ENCODE assay signal across 43 mouse cellular contexts in the genomic region with DNA sequence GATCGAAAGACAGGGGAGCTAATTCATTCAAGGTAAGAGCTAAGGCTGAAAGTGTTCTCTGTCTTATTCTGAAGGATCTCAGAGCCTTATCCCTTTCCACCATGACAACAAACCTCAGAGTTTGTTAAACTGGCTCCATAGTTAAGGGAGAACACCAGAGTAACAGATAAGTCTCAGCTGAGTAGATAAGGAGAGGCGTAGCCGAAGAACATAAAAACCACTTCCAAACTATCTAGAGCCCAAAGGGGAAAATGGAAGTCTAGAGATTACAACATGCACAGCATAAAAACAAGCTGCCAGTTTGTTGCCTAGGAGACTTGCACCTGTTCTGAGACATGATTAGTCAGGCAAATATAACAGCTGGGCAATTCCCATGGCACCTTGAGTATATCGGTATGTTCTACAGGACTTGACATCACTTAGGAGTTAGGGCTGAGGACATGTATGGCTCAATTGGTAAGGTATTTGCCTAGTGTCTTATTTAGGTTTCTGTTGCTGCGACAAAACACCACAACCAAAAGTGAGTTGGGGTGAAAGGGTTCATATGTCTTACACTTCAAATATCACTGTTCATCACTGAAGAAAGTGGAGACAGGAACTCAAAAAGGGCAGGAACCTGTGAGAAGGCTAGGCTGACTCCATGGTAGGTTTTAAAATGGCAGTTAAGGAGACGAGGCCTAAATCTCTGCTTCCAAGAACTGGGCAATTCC. TPM values are rescaled to one million over a fixed set of nuclear protein-coding genes. Genes with fewer than 3 reads are reported as not detected.
DNase-seq lines count a peak whose midpoint lies in the region; ATAC-seq and TF ChIP-seq lines count a peak whose summit lies in the region.
"Had no signal": no experiment of that assay in that cellular context is flagged by ENCODE, and none has a peak within 500 bp of the region (broad histone marks: within the 10 kb centered on the region; RNA-seq: fewer than 3 reads in every experiment).

No protein-coding gene starts in this region.

- H3ac ChIP-seq in C2C12 (ENCODE audit: control insufficient read depth, insufficient read length, low read depth), result no peak overlapping the region

- no peak overlapping the region for H3K4me3 ChIP-seq in C2C12 (ENCODE audit: insufficient read depth, poor library complexity, severe bottlenecking)
- no peak overlapping the region for H3K4me3 ChIP-seq in small intestine, adult 2 months (ENCODE audit: low read depth, low read length)
- H3K4me3 ChIP-seq: embryonic facial prominence, embryonic 12.5 days; erythroblast, embryonic 14.5 days; heart, adult 2 months; heart, embryonic 12.5 days; hindbrain, embryonic 15.5 days; kidney, embryonic 15.5 days; layer of hippocampus, adult 2 months; left cerebral cortex, adult 2 months; limb, embryonic 13.5 days; midbrain, embryonic 10.5 days had no signal

- peaks cover 19% of the 10 kb centered on the region for H3K4me1 ChIP-seq in small intestine, adult 2 months (ENCODE audit: control insufficient read depth, insufficient read depth, insufficient read length, low read length)
- H3K4me1 ChIP-seq: embryonic facial prominence, embryonic 12.5 days; heart, embryonic 12.5 days; hindbrain, embryonic 15.5 days; kidney, embryonic 15.5 days; limb, embryonic 13.5 days; midbrain, embryonic 10.5 days had no signal

- DNase-seq in A20 (ENCODE audit: low read depth, low spot score), result peak; percentile 64
- no peak for DNase-seq in spleen, postnatal 10 days (ENCODE audit: low spot score in 2 of 2)
- DNase-seq: adrenal gland, postnatal 14 days; cerebellum, adult 18-20 months; cerebellum, postnatal 10 days; heart, adult 2 months; kidney, adult 18-20 months; kidney, postnatal 25 days; lung, adult 18-20 months; lung, postnatal 4 days; retina, postnatal 1 day; right cerebral cortex, postnatal 14 days; thymus, adult 2 months; thymus, postnatal 4 days had no signal

- no peak for TF ChIP-seq CTCF in C2C12 (IDR thresholded peaks at IDR 0.05; ENCODE audit: control insufficient read depth, insufficient read depth, insufficient read length)
- no peak for TF ChIP-seq CTCF in small intestine, adult 2 months (IDR thresholded peaks at IDR 0.05; ENCODE audit: extremely low read depth, insufficient read length, insufficient replicate concordance, low read depth, low read length)

- no peaks in the 10 kb centered on the region for H3K79me3 ChIP-seq in C2C12 (ENCODE audit: low read depth)

- peak overlapping the region; percentile 46; the same call in 1 of the 2 replicates for H3K27ac ChIP-seq in small intestine, adult 2 months (ENCODE audit: insufficient read depth, low read depth, low read length)
- H3K27ac ChIP-seq: embryonic facial prominence, embryonic 12.5 days; heart, adult 2 months; hindbrain, embryonic 15.5 days; kidney, embryonic 15.5 days; layer of hippocampus, adult 2 months; limb, embryonic 13.5 days; midbrain, embryonic 10.5 days; stomach, postnatal 0 days had no signal

- ATAC-seq in common myeloid progenitor, adult 5-6 weeks (replicated peaks; ENCODE audit: low read depth, poor library complexity, severe bottlenecking), result peak; percentile 33; the same call in 1 of the 2 replicates
- no peak for ATAC-seq in erythroblast, adult 5-6 weeks (replicated peaks; ENCODE audit: low FRiP score, poor library complexity, severe bottlenecking)
- ATAC-seq: forebrain, embryonic 16.5 days; lung, postnatal 0 days; midbrain, embryonic 16.5 days had no signal

- no peak for TF ChIP-seq POLR2A in small intestine, adult 2 months (IDR thresholded peaks at IDR 0.05; ENCODE audit: low read depth, low read length)

- H3K27me3 ChIP-seq in C2C12 (ENCODE audit: control insufficient read depth, insufficient read depth, insufficient read length), result no peaks in the 10 kb centered on the region
- no peaks in the 10 kb centered on the region for H3K27me3 ChIP-seq in small intestine, adult 2 months (ENCODE audit: control insufficient read depth, insufficient read depth, low read length)
- H3K27me3 ChIP-seq: embryonic facial prominence, embryonic 12.5 days; heart, embryonic 12.5 days; hindbrain, embryonic 15.5 days; kidney, embryonic 15.5 days had no signal

- no peaks in the 10 kb centered on the region for H3K79me2 ChIP-seq in C2C12 (ENCODE audit: control insufficient read depth, insufficient read depth)

- 56% methylated on average over 6 of the region's 6 CpGs for WGBS in small intestine, adult 2 months

- H3K36me3 ChIP-seq in C2C12 (ENCODE audit: control insufficient read depth, insufficient read depth), result no peaks in the 10 kb centered on the region
- H3K36me3 ChIP-seq in small intestine, adult 2 months (ENCODE audit: control insufficient read depth, insufficient read depth, low read length), result no peaks in the 10 kb centered on the region
- H3K36me3 ChIP-seq: embryonic facial prominence, embryonic 12.5 days; heart, embryonic 12.5 days; hindbrain, embryonic 15.5 days; kidney, embryonic 15.5 days; limb, embryonic 13.5 days; midbrain, embryonic 10.5 days had no signal

TF ChIP-seq in C2C12, 6 proteins besides CTCF, POLR2A, EP300 and RAD21:
- no peak for TF ChIP-seq MYOG (IDR thresholded peaks at IDR 0.05; ENCODE audit: control insufficient read depth, extremely low read depth, insufficient read length)
- TF ChIP-seq MYOD1 (IDR thresholded peaks at IDR 0.05; ENCODE audit: control insufficient read depth, insufficient read length, low read depth), result peak; percentile 64
TF ChIP-seq in C2C12: peak in this region for 1.

RNA-seq across cellular contexts. Expression of a gene that starts 4.3 kb away (rescaled TPM):
- not detected for polyA plus RNA-seq in C2C12 (2012; fragmentation: generic; extraction: Trizol)
- not detected in 2 replicates for total RNA-seq in common myeloid progenitor, adult 5-6 weeks (2017)
- not detected in 2 replicates for polyA plus RNA-seq in small intestine, adult 2 months (2012; rRNA removed)
- not detected in 2 replicates for total RNA-seq in erythroblast, adult 5-6 weeks (2015; ENCODE audit: low replicate concordance)
- total RNA-seq in erythroblast, adult 5-6 weeks (2017; ENCODE audit: low replicate concordance), result not detected in 2 replicates
- total RNA-seq: adrenal gland, postnatal 14 days; gastrocnemius, adult 8-10 months; gastrocnemius, postnatal 4 days; heart, adult 2 months; hematopoietic stem cell, adult 5-6 weeks; layer of hippocampus, adult 2 months; layer of hippocampus, postnatal 14 days; left cerebral cortex, adult 2 months; left cerebral cortex, postnatal 36 days had no signal
- polyA plus RNA-seq: brain, embryonic 14.5 days; cortical plate, adult 2 months; embryonic facial prominence, embryonic 12.5 days; erythroblast, embryonic 14.5 days; forebrain, embryonic 11.5 days; forebrain, embryonic 16.5 days; heart, adult 2 months; heart, embryonic 12.5 days; heart, postnatal 0 days; hindbrain, embryonic 15.5 days; intestine, embryonic 14.5 days; kidney, embryonic 15.5 days; limb, embryonic 13.5 days; liver, embryonic 11.5 days; lung, postnatal 0 days; midbrain, embryonic 10.5 days; midbrain, embryonic 16.5 days; neural tube, embryonic 14.5 days; stomach, postnatal 0 days; thymus, adult 2 months had no signal

RNA-seq across cellular contexts. Expression of a gene that starts 5.1 kb away (rescaled TPM):
- polyA plus RNA-seq in C2C12 (2012; fragmentation: generic; extraction: Trizol), result not detected
- not detected in 2 replicates for total RNA-seq in common myeloid progenitor, adult 5-6 weeks (2017)
- polyA plus RNA-seq in small intestine, adult 2 months (2012; rRNA removed), result 3.3 and 3.6 TPM in 2 replicates
- total RNA-seq in erythroblast, adult 5-6 weeks (2015; ENCODE audit: low replicate concordance), result not detected in 2 replicates
- not detected in 2 replicates for total RNA-seq in erythroblast, adult 5-6 weeks (2017; ENCODE audit: low replicate concordance)
- total RNA-seq: hematopoietic stem cell, adult 5-6 weeks; layer of hippocampus, adult 2 months had no signal
- polyA plus RNA-seq: neural tube, embryonic 14.5 days had no signal

RNA-seq across cellular contexts. Expression of a gene that starts 22.8 kb away (rescaled TPM):
- 38.2 TPM for polyA plus RNA-seq in C2C12 (2012; fragmentation: generic; extraction: Trizol)
- 4.2 and 8.5 TPM in 2 replicates for total RNA-seq in common myeloid progenitor, adult 5-6 weeks (2017)
- 4.7 and 8.0 TPM in 2 replicates for polyA plus RNA-seq in small intestine, adult 2 months (2012; rRNA removed)
- 1.2 and 5.0 TPM in 2 replicates for total RNA-seq in erythroblast, adult 5-6 weeks (2015; ENCODE audit: low replicate concordance)
- 1.3 and 4.9 TPM in 2 replicates for total RNA-seq in erythroblast, adult 5-6 weeks (2017; ENCODE audit: low replicate concordance)
- polyA plus RNA-seq: erythroblast, embryonic 14.5 days had no signal
